Mouse (Mus musculus) hindbrain, postnatal 0 days (tissue): Measurements from ENCODE around the gene Cul7. TPM values are rescaled to one million over a fixed set of nuclear protein-coding genes. Genes with fewer than 3 reads are reported as not detected.

Source experiments
- ATAC-seq: fragments of 200-750 bp; cut with Nextera tagmentation; 2 replicates; pipeline ENCODE4 v1.8.0; 2017; ENCODE audit warnings: mild to moderate bottlenecking, moderate TSS enrichment, moderate library complexity
- DNase-seq: peaks from one replicate; pipeline ENCODE4 v3.0.0-alpha.2; 2015; ENCODE audit warnings: low spot score
- H3K27ac ChIP-seq: fragments of 300-500 bp; sonication (generic); 2 replicates; pipeline ENCODE4 v1.5.1; 2014; ENCODE audit warnings: mild to moderate bottlenecking
- H3K27me3 ChIP-seq: fragments of 300-500 bp; sonication (generic); 2 replicates; pipeline ENCODE4 v1.6.1; 2014; ENCODE audit warnings: low read length, mixed read lengths; ENCODE audit not compliant: insufficient read depth
- H3K36me3 ChIP-seq: fragments of 300-500 bp; sonication (generic); 2 replicates; pipeline ENCODE4 v1.6.1; 2014; ENCODE audit warnings: low read length, mixed read lengths; ENCODE audit not compliant: insufficient read depth
- H3K4me1 ChIP-seq: fragments of 300-500 bp; sonication (generic); 2 replicates; pipeline ENCODE4 v1.6.1; 2014; ENCODE audit warnings: antibody characterized with exemption, low read length, mixed read lengths; ENCODE audit not compliant: insufficient read depth
- H3K4me2 ChIP-seq: fragments of 300-500 bp; sonication (generic); 2 replicates; pipeline ENCODE4 v1.6.1; 2014; ENCODE audit warnings: low read depth, mild to moderate bottlenecking, low read length, moderate library complexity, mixed read lengths
- H3K4me3 ChIP-seq: fragments of 300-500 bp; sonication (generic); 2 replicates; pipeline ENCODE4 v1.5.1; 2014; ENCODE audit warnings: low read length
- H3K9ac ChIP-seq: fragments of 300-500 bp; sonication (generic); replicated peaks from 2 replicates; pipeline ENCODE4 v1.6.1; 2014; ENCODE audit warnings: mild to moderate bottlenecking, low read length, moderate library complexity, mixed read lengths
- H3K9me3 ChIP-seq: fragments of 300-500 bp; sonication (generic); 2 replicates; pipeline ENCODE4 v1.6.1; 2016; ENCODE audit warnings: low read length, mixed read lengths
- CTCF ChIP-seq: IDR thresholded peaks from 2 replicates; pipeline ENCODE4 v1.5.1; 2016; ENCODE audit warnings: antibody characterized with exemption, control low read depth, low read depth
- WGBS: fragments of 180-500 bp; shearing (Covaris S2); extraction: QIAGEN DNeasy Blood & Tissue Kit; methylation state at CpG from one replicate; pipeline ENCODE4 v1.1.7; 2014; 5-methylcytosine and 5-hydroxymethylcytosine counted together
- polyA plus RNA-seq: library from polyadenylated mRNA; unstranded; fragments of >200 nt; fragmentation: Nextera tagmentation; extraction: Ambion mirVana; gene quantifications from 2 replicates; pipeline ENCODE4 v1.2.1, GENCODE M21; 2015
- total RNA-seq: library from RNA; depleted of rRNA; stranded (reverse); fragments of >200 nt; gene quantifications from 2 replicates; pipeline ENCODE4 v1.2.3, GENCODE M21; 2014

Cul7 gene
- total and polyA plus RNA-seq, 2 experiments from 2014 or later = 26.8 to 92.2 TPM

DNA sequence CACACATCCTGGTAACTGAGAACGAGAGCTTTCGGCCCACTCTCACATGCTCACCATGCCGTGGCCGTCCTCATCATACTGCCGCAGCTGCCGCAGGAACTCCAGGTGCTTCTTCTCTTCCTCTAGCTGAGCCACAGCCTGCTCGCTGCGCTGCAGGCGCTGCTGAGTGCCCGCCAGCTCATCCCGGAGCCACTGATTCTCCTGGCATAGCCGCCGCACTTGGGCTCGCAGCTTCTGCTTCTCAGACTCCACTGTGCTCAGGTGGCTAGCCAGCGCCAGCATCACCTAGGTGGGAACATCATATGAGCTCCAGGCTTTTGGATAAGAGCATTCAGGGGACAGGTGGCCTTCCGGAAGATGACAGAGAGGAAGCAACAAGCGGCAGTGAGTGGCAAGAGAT, 8.1 kb upstream of the Cul7 start:
- WGBS = 95% methylated on average over 17 of the region's 17 CpGs
- peaks cover 26% of the 10 kb centered on the region for H3K36me3 ChIP-seq
- H3K9ac ChIP-seq = no peak overlapping the region
- H3K4me3 ChIP-seq = no peak overlapping the region
- no peaks in the 10 kb centered on the region for H3K27me3 ChIP-seq
- ATAC-seq = no peak
- no peak for TF ChIP-seq CTCF
- H3K27ac ChIP-seq = no peak overlapping the region
- H3K4me2 ChIP-seq = no peak overlapping the region
- no peak for DNase-seq
- H3K4me1 ChIP-seq = peaks cover 8% of the 10 kb centered on the region; the same call in 1 of the 2 replicates
- no peaks in the 10 kb centered on the region for H3K9me3 ChIP-seq

DNA sequence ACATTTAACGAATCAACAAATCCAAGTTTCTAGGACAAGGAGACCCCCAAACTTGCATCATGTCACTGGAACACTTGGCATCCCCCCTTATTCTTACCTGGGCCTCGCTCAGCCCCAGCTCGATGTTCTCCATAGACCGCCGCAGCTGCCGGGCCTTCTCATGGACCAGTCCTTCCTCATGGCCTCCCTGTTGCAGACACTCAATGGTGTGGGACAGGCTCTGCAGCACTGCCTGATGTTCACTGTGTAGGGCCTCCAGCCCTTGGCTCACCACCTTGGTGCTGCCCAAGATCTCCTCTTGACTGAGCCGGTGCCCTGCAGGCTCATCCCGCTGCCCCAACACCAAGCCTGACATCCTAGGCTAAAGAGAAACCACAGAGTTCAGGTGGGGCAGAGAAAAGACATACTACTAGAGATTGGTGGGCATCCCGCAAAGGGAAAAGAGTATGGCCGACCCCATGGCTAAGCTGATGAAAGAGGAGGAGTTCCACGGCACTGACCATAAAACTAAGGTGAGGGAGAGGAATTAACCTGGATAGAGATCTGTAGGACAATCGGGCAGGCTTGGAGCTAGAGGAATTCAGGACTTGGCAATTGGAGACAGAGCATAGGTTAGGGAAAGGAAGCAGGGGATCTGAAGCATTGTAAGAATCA, 5.9 kb upstream of the Cul7 start:
- peaks cover 8% of the 10 kb centered on the region; the same call in 1 of the 2 replicates for H3K4me1 ChIP-seq
- H3K27me3 ChIP-seq = no peaks in the 10 kb centered on the region
- no peak overlapping the region for H3K27ac ChIP-seq
- H3K9me3 ChIP-seq = no peaks in the 10 kb centered on the region
- TF ChIP-seq CTCF = no peak
- H3K9ac ChIP-seq = peak overlapping the region; percentile 77; the same call in 1 of the 2 replicates
- peaks cover 19% of the 10 kb centered on the region for H3K36me3 ChIP-seq
- WGBS = 89% methylated on average over 12 of the region's 12 CpGs
- H3K4me3 ChIP-seq = peak overlapping the region; percentile 59
- H3K4me2 ChIP-seq = peak overlapping the region; percentile 94
- DNase-seq (no peak), ATAC-seq (no peak)

DNA sequence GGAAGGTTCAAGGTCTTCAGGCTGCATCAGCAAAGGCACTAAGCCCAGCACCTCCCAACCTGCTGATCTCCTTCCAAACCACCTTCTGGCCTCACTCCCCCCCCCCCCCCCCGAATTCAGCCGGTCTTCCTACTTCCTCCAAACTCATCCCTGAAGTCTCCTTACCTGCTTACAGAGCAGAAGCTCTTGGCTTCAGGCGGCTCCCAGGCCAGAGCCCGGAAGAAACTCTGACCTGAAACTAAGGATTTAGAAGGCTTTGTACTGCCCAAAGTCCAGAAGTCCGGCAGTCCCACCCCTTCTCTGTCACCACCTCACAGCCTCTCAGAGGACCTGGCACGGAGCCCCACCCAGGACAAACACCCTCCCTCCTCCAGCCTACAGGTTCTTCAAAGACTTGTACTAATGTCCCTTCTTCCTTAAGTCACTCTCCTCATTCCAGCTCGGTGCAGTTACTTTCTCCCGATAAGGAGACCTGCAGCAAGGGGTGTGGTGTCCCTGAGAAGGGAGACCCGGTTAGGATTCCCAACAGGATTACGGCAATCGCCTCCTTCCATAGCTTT, 5.1 kb upstream of the Cul7 start:
- peak overlapping the region; percentile 59 for H3K4me3 ChIP-seq
- TF ChIP-seq CTCF = no peak
- H3K36me3 ChIP-seq = peaks cover 17% of the 10 kb centered on the region
- H3K27ac ChIP-seq = peak overlapping the region; percentile 45; the same call in 1 of the 2 replicates
- no peaks in the 10 kb centered on the region for H3K27me3 ChIP-seq
- 6% methylated on average over 11 of the region's 11 CpGs for WGBS
- no peaks in the 10 kb centered on the region for H3K9me3 ChIP-seq
- H3K4me2 ChIP-seq = peak overlapping the region; percentile 94
- ATAC-seq (no peak), DNase-seq (no peak)
- peaks cover 8% of the 10 kb centered on the region; the same call in 1 of the 2 replicates for H3K4me1 ChIP-seq
- H3K9ac ChIP-seq = peak overlapping the region; percentile 77

DNA sequence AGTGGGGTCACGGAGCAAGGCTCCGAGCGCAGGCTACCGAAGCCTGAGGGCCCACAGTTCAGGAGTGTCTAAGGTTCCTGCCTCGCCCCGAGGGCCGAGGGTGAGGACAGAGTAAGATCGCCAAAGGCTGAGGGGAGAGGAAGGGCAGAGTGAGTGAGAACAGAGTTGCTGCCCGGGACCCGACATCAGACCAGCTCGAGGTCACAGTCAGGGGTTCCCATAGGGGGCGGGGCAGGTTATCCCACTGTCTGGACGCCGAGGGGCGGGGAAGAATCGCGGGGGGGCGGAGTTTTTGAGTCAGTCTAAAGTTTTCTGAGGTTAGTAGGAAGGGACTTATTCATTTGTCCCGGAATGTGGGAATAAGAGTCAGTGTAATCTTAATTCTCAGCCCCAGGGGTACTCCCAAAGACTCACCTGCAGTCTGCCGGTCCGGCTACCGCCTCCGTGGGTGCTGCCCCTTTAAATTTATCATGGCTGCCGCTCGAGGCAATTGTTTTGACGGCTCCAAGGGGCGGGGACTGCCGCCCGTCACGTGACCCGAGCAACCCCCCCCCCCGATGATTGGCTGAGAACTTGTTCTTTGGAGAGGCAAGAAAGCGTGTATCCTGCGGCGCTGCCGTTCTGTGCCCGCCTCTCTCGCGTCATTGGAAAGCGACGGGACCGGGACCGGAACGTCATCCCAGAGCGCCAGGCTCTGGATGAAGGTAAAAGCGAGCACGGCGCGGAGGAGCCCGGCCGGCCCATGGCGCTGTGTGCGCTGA, 4.4 kb upstream of the Cul7 start, which contains the start of the genes Klc4 and Mrpl2:
Gene Klc4, minus strand, starts transcription at position 462 of the 761 bp plus-strand sequence.
Gene Mrpl2, plus strand, starts transcription at position 669 of the 761 bp plus-strand sequence.
- H3K9ac ChIP-seq = peak within 1 kb of the TSS; percentile 77
- peak within 1 kb of the TSS; percentile 97 for H3K4me2 ChIP-seq
- H3K9me3 ChIP-seq = no peaks in the 10 kb centered on the region
- no peak for TF ChIP-seq CTCF
- H3K4me1 ChIP-seq = peaks cover 10% of the 10 kb centered on the region; the same call in 1 of the 2 replicates
- no peaks in the 10 kb centered on the region for H3K27me3 ChIP-seq
- peaks cover 10% of the 10 kb centered on the region; the same call in 1 of the 2 replicates for H3K36me3 ChIP-seq
- under 1% methylated on average over 52 of the region's 53 CpGs for WGBS
- peak; percentile 98 for DNase-seq
- peak within 1 kb of the TSS; percentile 85 for H3K27ac ChIP-seq
- ATAC-seq = peak; percentile 75
- peak within 1 kb of the TSS; percentile 59 for H3K4me3 ChIP-seq

DNA sequence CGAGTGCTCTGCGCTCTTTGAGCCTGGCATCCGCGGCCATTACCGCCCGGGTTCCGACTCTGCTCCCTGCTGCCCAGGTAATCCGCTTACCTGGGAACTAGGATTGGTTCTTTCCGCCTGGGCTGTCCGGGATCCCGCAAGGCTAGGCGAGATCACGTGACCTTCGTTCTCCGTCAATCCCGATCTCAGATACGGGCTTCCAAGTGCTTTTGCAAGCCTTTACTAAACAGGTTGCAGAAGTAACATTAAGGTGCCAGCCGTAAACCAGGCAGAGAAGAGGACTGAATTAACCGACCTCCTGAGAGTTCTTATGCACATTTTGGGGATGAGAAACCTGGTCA, 3.8 kb upstream of the Cul7 start:
- H3K4me1 ChIP-seq = peaks cover 15% of the 10 kb centered on the region
- no peaks in the 10 kb centered on the region for H3K9me3 ChIP-seq
- no peak for TF ChIP-seq CTCF
- peaks cover 10% of the 10 kb centered on the region; the same call in 1 of the 2 replicates for H3K36me3 ChIP-seq
- no peak for ATAC-seq
- H3K4me3 ChIP-seq = peak overlapping the region; percentile 59
- peak overlapping the region; percentile 85 for H3K27ac ChIP-seq
- H3K9ac ChIP-seq = peak overlapping the region; percentile 69
- DNase-seq = no peak
- H3K4me2 ChIP-seq = peak overlapping the region; percentile 97
- H3K27me3 ChIP-seq = no peaks in the 10 kb centered on the region
- WGBS = under 1% methylated on average over 19 of the region's 19 CpGs

DNA sequence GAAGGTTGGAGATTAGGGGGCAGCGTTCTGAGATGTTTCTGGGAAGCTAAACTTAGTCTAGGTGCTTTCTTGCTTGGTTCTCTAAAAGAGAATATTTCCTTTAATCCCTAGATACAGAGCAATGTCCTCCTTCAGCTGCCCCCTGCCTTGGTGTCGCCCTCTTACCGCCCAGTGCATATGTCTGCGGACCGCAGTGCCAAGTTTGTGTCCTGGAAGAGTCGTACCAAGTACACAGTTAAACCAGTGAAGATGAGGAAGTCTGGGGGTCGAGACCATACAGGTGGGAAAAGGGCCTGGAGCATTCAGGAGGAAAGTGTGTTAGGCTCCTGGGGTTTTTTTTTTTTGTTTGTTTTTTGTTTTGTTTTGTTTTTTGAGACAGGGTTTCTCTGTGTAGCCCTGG, 2.9 kb upstream of the Cul7 start:
- no peak for TF ChIP-seq CTCF
- Histone ChIP-seq H3K4me3 (no peak overlapping the region), H3K27me3 (no peaks in the 10 kb centered on the region), H3K9ac (no peak overlapping the region; the same call in 1 of the 2 replicates), H3K27ac (no peak overlapping the region), H3K36me3 (0 out of 2 replicates have a peak, but pooled peaks cover 2% of the 10 kb centered on the region), H3K4me2 (0 out of 2 replicates have a peak overlapping the region, but pooled peaks have one; percentile 97), H3K4me1 (peaks cover 23% of the 10 kb centered on the region), H3K9me3 (no peaks in the 10 kb centered on the region)
- WGBS = 97% methylated on average over 7 of the region's 7 CpGs
- DNase-seq (no peak), ATAC-seq (no peak)
